Mouse (Mus musculus) heart, embryonic 13.5 days (tissue): Measurements from ENCODE around the gene Rhof. TPM values are rescaled to one million over a fixed set of nuclear protein-coding genes. Genes with fewer than 3 reads are reported as not detected.

Experiments
- ATAC-seq: fragments of 200-750 bp; cut with Nextera tagmentation; 2 replicates; pipeline ENCODE4 v1.8.0; 2017; ENCODE audit warnings: moderate TSS enrichment; ENCODE audit not compliant: insufficient number of reproducible peaks, low FRiP score, low TSS enrichment; ENCODE audit errors: extremely low read depth
- H3K27ac ChIP-seq: fragments of 300-500 bp; sonication (generic); replicated peaks from 2 replicates; pipeline ENCODE4 v1.5.1; 2015; ENCODE audit warnings: moderate library complexity, mild to moderate bottlenecking, inconsistent platforms
- H3K27me3 ChIP-seq: fragments of 300-500 bp; sonication (generic); replicated peaks from 2 replicates; pipeline ENCODE4 v1.6.1; 2015; ENCODE audit warnings: mild to moderate bottlenecking, inconsistent platforms
- H3K36me3 ChIP-seq: fragments of 300-500 bp; sonication (generic); 2 replicates; pipeline ENCODE4 v1.6.1; 2015; ENCODE audit warnings: mild to moderate bottlenecking, inconsistent platforms
- H3K4me1 ChIP-seq: fragments of 300-500 bp; sonication (generic); 2 replicates; pipeline ENCODE4 v1.6.1; 2015; ENCODE audit warnings: inconsistent platforms
- H3K4me2 ChIP-seq: fragments of 300-500 bp; sonication (generic); 2 replicates; pipeline ENCODE4 v1.6.1; 2015; ENCODE audit warnings: inconsistent platforms, mild to moderate bottlenecking, moderate library complexity
- H3K4me3 ChIP-seq: fragments of 300-500 bp; sonication (generic); 2 replicates; pipeline ENCODE4 v1.5.1; 2015; ENCODE audit warnings: moderate library complexity, mild to moderate bottlenecking, inconsistent platforms
- H3K9ac ChIP-seq: fragments of 300-500 bp; sonication (generic); 2 replicates; pipeline ENCODE4 v1.6.1; 2015; ENCODE audit warnings: inconsistent platforms, mild to moderate bottlenecking, moderate library complexity
- H3K9me3 ChIP-seq: fragments of 300-500 bp; sonication (generic); 2 replicates; pipeline ENCODE4 v1.6.1; 2016; ENCODE audit warnings: inconsistent platforms
- WGBS: fragments of 180-500 bp; shearing (Covaris S2); methylation state at CpG from one replicate; pipeline ENCODE4 v1.1.7; 2015; ENCODE audit warnings: mixed read lengths; 5-methylcytosine and 5-hydroxymethylcytosine counted together
- polyA plus RNA-seq: library from polyadenylated mRNA; unstranded; fragments of >200 nt; fragmentation: Nextera tagmentation; extraction: Ambion mirVana; gene quantifications from 2 replicates; pipeline ENCODE4 v1.2.1, GENCODE M21; 2015

Gene Rhof
- polyA plus RNA-seq, 1 experiment from 2014 or later: 0.94 TPM

DNA sequence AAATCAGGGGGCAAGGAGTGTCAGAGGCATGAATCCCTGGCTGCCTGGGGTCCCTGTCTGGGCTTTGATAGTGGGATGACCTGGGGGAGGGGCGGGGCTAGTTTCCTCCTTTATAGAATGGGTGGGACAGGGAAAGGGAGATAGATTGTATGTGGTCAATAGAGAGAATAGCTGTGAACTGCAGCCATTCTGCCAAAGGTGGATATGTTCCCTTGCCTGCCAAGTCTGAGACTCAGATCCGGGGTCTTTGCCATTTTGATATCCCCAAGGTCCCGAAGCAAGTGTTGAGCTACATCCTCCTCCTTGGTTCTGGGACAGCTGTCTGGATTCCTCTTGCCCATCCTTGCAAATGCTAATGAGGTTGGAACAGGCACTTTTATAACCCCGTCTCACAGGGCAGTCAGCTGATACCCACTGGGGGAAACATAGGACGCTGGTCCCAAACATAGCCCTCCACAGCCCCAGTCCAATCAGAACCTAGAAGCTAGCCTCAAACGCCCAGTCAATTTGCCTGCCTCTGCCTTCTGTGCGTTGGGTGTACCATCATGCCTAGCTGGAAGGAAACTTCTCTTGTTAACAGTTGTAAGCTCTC, 11.8 kb downstream of the Rhof start:
- Histone ChIP-seq H3K4me1 (peaks cover 4% of the 10 kb centered on the region), H3K36me3 (peaks cover 13% of the 10 kb centered on the region)
- ATAC-seq: no peak

DNA sequence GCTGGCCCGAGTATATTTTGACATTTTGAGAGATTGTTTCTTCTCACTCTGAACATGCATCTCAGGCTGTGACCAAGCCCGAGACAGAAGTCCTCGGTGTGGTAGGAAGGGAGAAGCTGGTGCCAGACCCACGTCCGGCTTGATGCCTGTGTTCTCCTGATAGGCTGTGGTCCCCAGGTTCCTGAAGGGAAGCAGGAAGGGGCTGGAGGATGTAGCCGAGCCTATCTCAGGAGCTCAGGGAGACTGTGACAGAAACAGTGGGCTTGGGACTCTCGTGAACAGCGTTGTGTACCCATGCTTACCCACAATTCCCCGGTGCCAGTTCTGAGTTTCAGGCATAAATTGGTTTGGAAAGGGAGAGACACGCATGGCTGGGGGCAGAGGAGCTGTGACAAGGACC, 13.7 kb downstream of the Rhof start:
- no peak overlapping the region for H3K4me3 ChIP-seq
- no peak for ATAC-seq
- H3K9me3 ChIP-seq: peaks cover 4% of the 10 kb centered on the region; the same call in 1 of the 2 replicates
- no peak overlapping the region for H3K27ac ChIP-seq
- H3K27me3 ChIP-seq: no peaks in the 10 kb centered on the region
- peaks cover 15% of the 10 kb centered on the region for H3K36me3 ChIP-seq
- 58% methylated on average over 10 of the region's 10 CpGs for WGBS
- H3K9ac ChIP-seq: no peak overlapping the region
- no peak overlapping the region for H3K4me2 ChIP-seq
- H3K4me1 ChIP-seq: no peaks in the 10 kb centered on the region; the same call in none of the 2 replicates

More for the DNA sequence above, 11.8 kb downstream of the Rhof start:
- Histone ChIP-seq H3K27me3 (no peaks in the 10 kb centered on the region), H3K9ac (no peak overlapping the region), H3K4me3 (no peak overlapping the region), H3K9me3 (peaks cover 4% of the 10 kb centered on the region; the same call in 1 of the 2 replicates), H3K4me2 (no peak overlapping the region), H3K27ac (no peak overlapping the region)
- WGBS: 68% methylated on average over 7 of the region's 7 CpGs

- ATAC-seq: no peak
- H3K4me2 ChIP-seq: no peak overlapping the region
- no peak overlapping the region for H3K27ac ChIP-seq
- no peaks in the 10 kb centered on the region for H3K27me3 ChIP-seq
- H3K4me3 ChIP-seq: no peak overlapping the region
- no peak overlapping the region for H3K9ac ChIP-seq
- peaks cover 4% of the 10 kb centered on the region; the same call in 1 of the 2 replicates for H3K9me3 ChIP-seq
- 77% methylated on average over 8 of the region's 8 CpGs for WGBS
- peaks cover 7% of the 10 kb centered on the region; the same call in 1 of the 2 replicates for H3K36me3 ChIP-seq
- H3K4me1 ChIP-seq: no peaks in the 10 kb centered on the region; the same call in none of the 2 replicates
Observed at GRCm38 (mm10) chr5:123117773-123118172, 14.7 kb downstream of the Rhof start.

DNA sequence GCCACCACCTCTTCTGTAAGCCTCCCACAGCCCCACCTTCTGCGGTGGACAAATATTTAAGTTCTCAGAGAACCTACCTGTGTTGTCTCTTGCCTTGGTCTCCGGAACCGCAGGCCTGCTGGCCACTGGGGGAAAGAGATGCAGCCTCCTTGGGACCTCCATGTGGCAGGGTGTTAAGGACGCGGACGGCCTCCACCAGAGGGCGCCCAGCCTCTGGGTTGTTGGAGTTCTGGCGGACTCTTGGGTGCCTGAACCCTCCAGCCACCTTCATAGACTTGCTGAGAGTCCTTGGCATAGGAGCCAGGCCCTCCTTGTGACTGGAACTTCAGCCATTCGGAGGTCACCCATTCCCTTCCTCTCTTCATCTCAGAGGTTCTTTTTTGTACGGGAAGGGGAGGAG, 15.2 kb downstream of the Rhof start:
- peaks cover 1% of the 10 kb centered on the region; the same call in 1 of the 2 replicates for H3K9me3 ChIP-seq
- no peak overlapping the region for H3K4me3 ChIP-seq
- H3K9ac ChIP-seq: no peak overlapping the region
- H3K27ac ChIP-seq: no peak overlapping the region
- 17% methylated on average over 10 of the region's 10 CpGs for WGBS
- peaks cover 4% of the 10 kb centered on the region; the same call in 1 of the 2 replicates for H3K36me3 ChIP-seq
- no peaks in the 10 kb centered on the region; the same call in none of the 2 replicates for H3K4me1 ChIP-seq
- H3K4me2 ChIP-seq: no peak overlapping the region
- no peaks in the 10 kb centered on the region for H3K27me3 ChIP-seq
- no peak for ATAC-seq

- no peak overlapping the region for H3K4me3 ChIP-seq
- H3K27me3 ChIP-seq: no peaks in the 10 kb centered on the region
- no peaks in the 10 kb centered on the region for H3K9me3 ChIP-seq
- no peak overlapping the region for H3K27ac ChIP-seq
- 0 out of 2 replicates have a peak, but pooled peaks cover 3% of the 10 kb centered on the region for H3K36me3 ChIP-seq
- WGBS: 53% methylated on average over 8 of the region's 8 CpGs
- no peak overlapping the region for H3K9ac ChIP-seq
- ATAC-seq: no peak; the same call in 1 of the 2 replicates
- no peak overlapping the region for H3K4me2 ChIP-seq
- no peaks in the 10 kb centered on the region; the same call in none of the 2 replicates for H3K4me1 ChIP-seq
Observed at GRCm38 (mm10) chr5:123116080-123116479, 16.4 kb downstream of the Rhof start.

DNA sequence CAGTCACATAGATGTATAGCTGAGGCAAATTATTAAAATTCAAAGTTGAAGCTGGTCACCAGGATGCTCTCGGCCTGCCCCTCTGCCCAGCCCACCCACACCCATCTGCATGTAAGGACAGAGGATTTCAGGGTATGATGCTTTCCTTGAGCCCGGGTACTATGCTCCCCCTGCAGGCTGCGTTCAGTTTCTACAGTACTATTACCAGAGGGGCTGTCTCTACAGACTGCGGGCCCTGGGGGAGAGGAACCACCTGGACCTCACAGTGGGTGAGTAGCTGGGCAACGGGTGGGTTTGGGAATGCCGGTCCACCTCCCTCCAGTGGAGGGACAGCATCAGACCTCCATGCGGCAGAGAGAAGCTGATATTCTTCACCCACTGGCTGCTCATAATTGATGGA, 17.6 kb downstream of the Rhof start:
- Histone ChIP-seq H3K9me3 (no peaks in the 10 kb centered on the region), H3K36me3 (0 out of 2 replicates have a peak, but pooled peaks cover 3% of the 10 kb centered on the region), H3K4me2 (no peak overlapping the region), H3K27me3 (no peaks in the 10 kb centered on the region), H3K4me1 (peaks cover 7% of the 10 kb centered on the region), H3K27ac (no peak overlapping the region), H3K9ac (no peak overlapping the region), H3K4me3 (no peak overlapping the region)
- no peak for ATAC-seq
- 48% methylated on average over 7 of the region's 7 CpGs for WGBS

- Histone ChIP-seq H3K4me3 (no peak overlapping the region), H3K36me3 (0 out of 2 replicates have a peak, but pooled peaks cover 3% of the 10 kb centered on the region), H3K4me1 (peaks cover 15% of the 10 kb centered on the region), H3K27me3 (no peaks in the 10 kb centered on the region), H3K27ac (no peak overlapping the region), H3K4me2 (no peak overlapping the region), H3K9me3 (no peaks in the 10 kb centered on the region), H3K9ac (peak overlapping the region; percentile 24; the same call in 1 of the 2 replicates)
- WGBS: 65% methylated on average over 11 of the region's 11 CpGs
- ATAC-seq: no peak
Observed at GRCm38 (mm10) chr5:123114109-123114508, 18.4 kb downstream of the Rhof start.

DNA sequence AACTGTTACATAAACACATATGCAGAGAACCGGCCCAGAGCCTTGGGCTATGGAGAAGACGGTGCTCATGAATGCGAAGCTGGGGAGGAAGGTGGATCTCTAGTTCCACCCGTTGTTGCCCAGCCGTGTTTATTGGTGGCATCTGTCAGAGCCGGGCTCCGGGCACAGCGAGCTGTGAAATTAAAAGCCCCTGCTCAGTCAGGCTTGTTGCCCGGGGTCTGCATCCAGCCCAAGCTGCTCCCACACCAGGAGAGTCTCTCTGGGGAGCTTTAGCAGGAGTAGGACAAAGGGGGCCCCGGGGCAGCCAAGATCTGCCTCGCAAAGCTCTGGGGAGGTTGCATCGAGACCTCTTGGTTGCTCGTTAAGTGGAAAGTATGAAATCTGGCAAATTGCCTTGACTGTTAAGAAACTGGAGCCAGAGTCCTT, 22.2 kb downstream of the Rhof start:
- Histone ChIP-seq H3K9ac (no peak overlapping the region; the same call in 1 of the 2 replicates), H3K36me3 (0 out of 2 replicates have a peak, but pooled peaks cover 8% of the 10 kb centered on the region), H3K27ac (no peak overlapping the region), H3K4me1 (peaks cover 18% of the 10 kb centered on the region), H3K4me2 (no peak overlapping the region), H3K27me3 (no peaks in the 10 kb centered on the region), H3K9me3 (no peaks in the 10 kb centered on the region), H3K4me3 (no peak overlapping the region)
- WGBS: 79% methylated on average over 13 of the region's 13 CpGs
- no peak for ATAC-seq

DNA sequence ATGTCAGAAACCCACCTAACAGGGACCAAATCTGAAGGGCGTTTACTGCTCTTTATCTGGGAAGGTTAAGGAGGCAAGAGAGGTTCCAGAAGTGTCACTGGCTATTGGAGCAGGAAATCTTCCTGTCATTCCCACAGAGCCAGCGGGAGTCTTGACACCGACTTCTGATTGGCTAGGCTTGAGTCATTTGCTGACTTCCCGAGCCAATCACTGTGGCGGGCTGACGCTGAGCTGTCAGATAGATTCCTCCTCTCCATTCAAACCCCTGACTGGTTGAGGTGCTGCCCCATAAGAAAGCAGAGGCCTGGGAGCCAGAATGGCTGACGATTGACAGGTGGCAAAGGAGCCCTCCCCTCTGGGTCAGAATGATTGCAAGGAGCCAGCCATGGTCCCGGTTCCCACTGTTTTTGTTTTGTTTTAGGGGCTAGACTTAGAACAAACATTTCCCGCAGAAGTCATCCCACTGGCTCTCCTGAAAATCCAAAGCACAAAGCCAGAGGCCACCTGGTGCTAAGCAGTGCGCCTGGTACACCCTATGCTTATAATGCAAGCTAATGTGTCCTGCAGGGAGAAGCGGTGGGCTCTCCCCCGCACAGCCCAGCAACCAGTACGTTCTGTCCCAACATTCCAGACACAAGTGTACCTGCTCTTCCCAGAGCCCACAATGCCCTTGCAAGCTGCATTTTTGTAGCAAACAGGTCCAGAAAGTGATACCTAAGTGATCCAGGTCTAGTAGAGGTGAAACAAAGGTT, 22.9 kb downstream of the Rhof start:
- H3K9me3 ChIP-seq: no peaks in the 10 kb centered on the region
- 34% methylated on average over 13 of the region's 13 CpGs for whole genome bisulfite sequencing
- peak overlapping the region; percentile 57 for H3K4me2 ChIP-seq
- peaks cover 24% of the 10 kb centered on the region for H3K4me1 ChIP-seq
- H3K9ac ChIP-seq: no peak overlapping the region
- H3K36me3 ChIP-seq: 0 out of 2 replicates have a peak, but pooled peaks cover 6% of the 10 kb centered on the region
- no peak overlapping the region for H3K27ac ChIP-seq
- H3K4me3 ChIP-seq: peak overlapping the region; percentile 11; the same call in 1 of the 2 replicates
- H3K27me3 ChIP-seq: no peaks in the 10 kb centered on the region
- no peak for ATAC-seq

DNA sequence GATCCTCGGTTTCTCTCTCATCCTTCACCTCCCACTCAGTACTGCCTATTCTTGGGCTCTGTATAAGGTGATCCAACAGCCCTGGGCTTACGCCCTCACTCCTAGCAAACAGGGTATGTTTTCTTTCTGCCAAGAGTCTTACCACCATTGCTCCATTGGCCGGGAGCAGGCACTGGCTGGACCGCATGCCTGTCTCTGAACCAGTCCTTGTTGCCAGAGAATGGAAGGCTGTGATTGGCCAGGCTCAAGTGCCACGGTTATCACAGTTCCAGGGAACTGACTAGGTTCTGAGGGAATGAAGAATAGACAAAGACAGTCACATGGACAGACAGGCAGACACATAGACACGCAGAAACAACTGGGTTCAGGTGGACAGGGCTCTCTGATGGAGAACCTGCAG, 27.7 kb downstream of the Rhof start:
- Histone ChIP-seq H3K27ac (no peak overlapping the region), H3K9ac (0 out of 2 replicates have a peak overlapping the region, but pooled peaks have one; percentile 2), H3K27me3 (no peaks in the 10 kb centered on the region), H3K9me3 (no peaks in the 10 kb centered on the region), H3K36me3 (peaks cover 16% of the 10 kb centered on the region), H3K4me3 (no peak overlapping the region), H3K4me2 (no peak overlapping the region), H3K4me1 (peaks cover 40% of the 10 kb centered on the region)
- no peak for ATAC-seq
- WGBS: 56% methylated on average over 6 of the region's 6 CpGs

DNA sequence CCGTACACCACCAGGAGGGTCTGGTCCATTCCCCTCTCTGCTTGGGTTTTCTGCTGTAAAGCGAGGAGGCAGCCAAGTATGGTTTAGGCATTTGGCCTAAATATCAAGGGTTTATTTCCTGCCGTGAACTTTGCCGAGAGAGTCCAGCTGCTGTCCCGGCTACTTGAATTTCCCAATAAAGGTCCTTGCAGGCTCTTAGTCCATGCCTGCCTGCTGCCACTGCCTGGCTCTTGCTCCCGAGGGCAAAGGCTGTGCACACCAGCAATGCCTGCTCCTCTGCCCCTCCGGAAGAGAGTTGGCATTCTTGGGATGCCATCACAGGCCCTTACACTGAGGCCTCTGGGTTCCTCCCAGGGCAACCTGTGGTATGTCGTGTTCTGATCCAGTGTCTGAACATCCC, 28.9 kb downstream of the Rhof start:
- Histone ChIP-seq H3K4me1 (peaks cover 29% of the 10 kb centered on the region), H3K9me3 (no peaks in the 10 kb centered on the region), H3K9ac (peak overlapping the region; percentile 24), H3K27me3 (no peaks in the 10 kb centered on the region), H3K36me3 (peaks cover 25% of the 10 kb centered on the region), H3K4me3 (no peak overlapping the region), H3K27ac (peak overlapping the region; percentile 51), H3K4me2 (no peak overlapping the region)
- ATAC-seq: no peak
- WGBS: 47% methylated on average over 8 of the region's 8 CpGs
